Mouse (Mus musculus): ENCODE measurements around the gene Kalrn.

DNA sequence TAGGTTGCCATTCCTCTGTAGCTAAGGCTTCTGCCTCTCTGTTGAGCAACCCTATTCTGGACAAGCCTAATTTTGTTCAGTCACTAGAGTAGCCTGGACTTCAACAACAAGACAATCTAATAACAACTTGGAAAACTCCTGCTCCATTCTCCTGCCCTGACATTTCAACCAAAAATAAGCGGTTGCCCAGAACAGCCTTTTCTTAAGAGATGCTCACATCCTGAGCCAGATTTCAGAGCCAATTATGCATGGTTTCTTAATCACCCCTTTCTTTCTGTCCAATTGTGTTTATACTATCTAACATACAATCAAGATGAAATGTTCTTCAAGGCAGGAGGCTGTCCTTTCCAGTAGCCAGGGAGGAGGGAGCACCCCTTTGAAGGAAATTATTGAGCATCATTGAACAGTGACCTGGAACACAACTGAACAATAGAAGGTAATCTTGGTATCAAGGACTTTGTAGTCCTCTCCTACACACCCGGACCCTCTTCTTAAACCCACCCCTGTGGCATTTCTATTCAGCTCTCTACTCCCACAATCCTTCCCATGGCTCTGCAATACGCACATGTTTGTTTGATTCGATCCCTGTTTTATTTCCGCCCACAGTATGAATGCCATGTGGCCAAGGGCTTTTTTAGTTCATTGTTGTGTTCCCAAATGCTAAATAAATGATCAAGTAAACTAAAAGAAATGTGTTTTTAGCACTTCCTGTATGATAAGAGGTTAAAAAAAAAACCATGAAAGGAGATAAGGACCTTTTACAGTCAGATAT, 275.2 kb downstream of the Kalrn start:
- TF ChIP-seq CTCF (IDR thresholded peaks at IDR 0.05; ENCODE audit: extremely low read depth, insufficient read depth, low read length) = no peak
- no peak for TF ChIP-seq POLR2A (IDR thresholded peaks at IDR 0.05; ENCODE audit: extremely low read depth, insufficient read depth, low read length)
